Mouse (Mus musculus) layer of hippocampus, adult 9-10 months (tissue): ENCODE measurements at regions not wholly inside any gene's neighbourhood (a gene's known extent, or its start where the extent isn't known, plus 50 kb on each side); places are given as distances from the start of the nearest gene placed in this dataset.

ENCODE experiments used
- DNase-seq: peaks from one replicate; pipeline ENCODE4 v3.0.0; 2022; ENCODE audit warnings: low spot score

DNA sequence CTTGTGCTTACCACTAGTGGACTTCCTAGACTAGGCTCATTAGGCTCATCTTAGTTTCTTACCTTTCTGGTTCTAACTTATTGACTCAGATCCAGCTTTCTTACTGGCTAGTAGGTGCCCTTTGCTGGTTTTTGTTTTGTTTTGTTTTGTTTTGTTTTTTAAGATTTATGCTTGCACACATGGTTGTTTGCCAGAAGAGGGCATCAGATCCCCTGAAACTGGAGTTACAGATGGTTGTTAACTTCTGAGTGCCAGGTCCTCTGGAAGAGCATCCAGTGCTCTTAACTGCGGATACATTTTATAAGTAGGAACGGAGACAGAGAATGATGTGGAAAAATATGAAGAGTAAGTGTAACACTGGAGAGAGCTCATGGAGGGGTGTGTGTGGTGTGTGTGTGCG is 253.1 kb downstream of the Dysf start:
- DNase-seq, result no peak
